Mouse (Mus musculus) heart, postnatal 0 days (tissue): Measurements from ENCODE around the gene Gm26938. TPM values are rescaled to one million over a fixed set of nuclear protein-coding genes. Genes with fewer than 3 reads are reported as not detected.

Source experiments
- ATAC-seq: fragments of 200-750 bp; cut with Nextera tagmentation; 2 replicates; pipeline ENCODE4 v1.8.0; 2017; ENCODE audit warnings: low read depth, moderate number of reproducible peaks, moderate library complexity; ENCODE audit not compliant: insufficient read depth
- DNase-seq: peaks from one replicate; pipeline ENCODE4 v3.0.0-alpha.2; 2016; ENCODE audit warnings: low spot score
- H3K27ac ChIP-seq: fragments of 300-500 bp; sonication (generic); 2 replicates; pipeline ENCODE4 v1.5.1; 2014; ENCODE audit warnings: low read depth, mild to moderate bottlenecking
- H3K27me3 ChIP-seq: fragments of 300-500 bp; sonication (generic); 2 replicates; pipeline ENCODE4 v1.6.1; 2014; ENCODE audit warnings: low read length, mixed read lengths; ENCODE audit not compliant: control insufficient read depth, insufficient read depth
- H3K36me3 ChIP-seq: fragments of 300-500 bp; sonication (generic); replicated peaks from 2 replicates; pipeline ENCODE4 v1.6.1; 2014; ENCODE audit warnings: low read length, mixed read lengths; ENCODE audit not compliant: control insufficient read depth, insufficient read depth
- H3K4me1 ChIP-seq: fragments of 300-500 bp; sonication (generic); 2 replicates; pipeline ENCODE4 v1.6.1; 2014; ENCODE audit warnings: antibody characterized with exemption; ENCODE audit not compliant: control insufficient read depth, insufficient read depth
- H3K4me2 ChIP-seq: fragments of 300-500 bp; sonication (generic); 2 replicates; pipeline ENCODE4 v1.6.1; 2014; ENCODE audit warnings: low read depth, mild to moderate bottlenecking, low read length, moderate library complexity
- H3K4me3 ChIP-seq: fragments of 300-500 bp; sonication (generic); 2 replicates; pipeline ENCODE4 v1.5.1; 2014; ENCODE audit warnings: low read depth, low read length
- H3K9ac ChIP-seq: fragments of 300-500 bp; sonication (generic); replicated peaks from 2 replicates; pipeline ENCODE4 v1.6.1; 2014; ENCODE audit warnings: low read depth, low read length, mixed read lengths
- H3K9me3 ChIP-seq: fragments of 300-500 bp; sonication (generic); replicated peaks from 2 replicates; pipeline ENCODE4 v1.6.1; 2016; ENCODE audit warnings: low read length; ENCODE audit not compliant: control insufficient read depth
- CTCF ChIP-seq: IDR thresholded peaks from 2 replicates; pipeline ENCODE4 v1.5.1; 2016; ENCODE audit warnings: antibody characterized with exemption, control low read depth, low read depth
- EP300 ChIP-seq: IDR thresholded peaks from 2 replicates; pipeline ENCODE4 v1.6.1; 2016; ENCODE audit warnings: antibody characterized with exemption, low read depth
- WGBS: fragments of 180-500 bp; shearing (Covaris S2); extraction: QIAGEN DNeasy Blood & Tissue Kit; methylation state at CpG from one replicate; pipeline ENCODE4 v1.1.7; 2014; 5-methylcytosine and 5-hydroxymethylcytosine counted together
- polyA plus RNA-seq: library from polyadenylated mRNA; unstranded; fragments of >200 nt; fragmentation: Nextera tagmentation; extraction: Ambion mirVana; gene quantifications from 2 replicates; pipeline ENCODE4 v1.2.1, GENCODE M21; 2015
- total RNA-seq: library from RNA; depleted of rRNA; stranded (reverse); fragments of >200 nt; gene quantifications from 2 replicates; pipeline ENCODE4 v1.2.3, GENCODE M21; 2014; ENCODE audit warnings: low replicate concordance

Gm26938 gene
- total and polyA plus RNA-seq, 2 experiments from 2014 or later: not detected

- peak; percentile 83 for DNase-seq
- H3K4me3 ChIP-seq: peak overlapping the region; percentile 87
- TF ChIP-seq EP300 (no peak), CTCF (no peak)
- H3K36me3 ChIP-seq: no peaks in the 10 kb centered on the region; the same call in 1 of the 2 replicates
- H3K9me3 ChIP-seq: no peaks in the 10 kb centered on the region
- H3K27me3 ChIP-seq: no peaks in the 10 kb centered on the region
- 11% methylated on average over 11 of the region's 11 CpGs for WGBS
- peak overlapping the region; percentile 97 for H3K27ac ChIP-seq
- peak overlapping the region; percentile 100 for H3K4me2 ChIP-seq
- peak overlapping the region; percentile 88 for H3K9ac ChIP-seq
- no peak for ATAC-seq
- peaks cover 62% of the 10 kb centered on the region for H3K4me1 ChIP-seq
Observed at GRCm38 (mm10) chr5:139793338-139794089, 32.7 kb downstream of the Gm26938 start.

- WGBS: 3% methylated on average over 3 of the region's 3 CpGs
- no peaks in the 10 kb centered on the region for H3K27me3 ChIP-seq
- ATAC-seq: no peak
Observed at GRCm38 (mm10) chr5:139792966-139793337, 33.3 kb downstream of the Gm26938 start.

GRCm38 (mm10) chr5:139792159-139792775 is 33.9 kb downstream of the Gm26938 start:
- peak overlapping the region; percentile 97 for H3K27ac ChIP-seq
- peak overlapping the region; percentile 87 for H3K4me3 ChIP-seq
- H3K4me1 ChIP-seq: peaks cover 49% of the 10 kb centered on the region
- ATAC-seq (no peak), DNase-seq (no peak)
- no peaks in the 10 kb centered on the region for H3K27me3 ChIP-seq
- no peaks in the 10 kb centered on the region for H3K9me3 ChIP-seq
- TF ChIP-seq EP300 (no peak), CTCF (no peak)
- 2% methylated on average over 11 of the region's 11 CpGs for WGBS
- H3K36me3 ChIP-seq: no peaks in the 10 kb centered on the region; the same call in 1 of the 2 replicates
- peak overlapping the region; percentile 88 for H3K9ac ChIP-seq
- peak overlapping the region; percentile 100 for H3K4me2 ChIP-seq

More at GRCm38 (mm10) chr5:139792966-139793337, 33.3 kb downstream of the Gm26938 start:
- Histone ChIP-seq H3K36me3 (no peaks in the 10 kb centered on the region; the same call in 1 of the 2 replicates), H3K27ac (peak overlapping the region; percentile 97), H3K4me1 (peaks cover 56% of the 10 kb centered on the region), H3K9ac (peak overlapping the region; percentile 88), H3K9me3 (no peaks in the 10 kb centered on the region), H3K4me2 (peak overlapping the region; percentile 100), H3K4me3 (peak overlapping the region; percentile 87)
- no peak for DNase-seq
- TF ChIP-seq CTCF: no peak
- no peak for TF ChIP-seq EP300

GRCm38 (mm10) chr5:139791227-139792158 is 34.7 kb downstream of the Gm26938 start, which contains the start of gene Mafk:
Gene Mafk (plus strand): TSS chr5:139791513.
- under 1% methylated on average over 89 of the region's 92 CpGs for WGBS
- peak; percentile 87 for ATAC-seq
- peak within 1 kb of the TSS; percentile 87 for H3K4me3 ChIP-seq
- TF ChIP-seq CTCF (peak; percentile 18; the same call in 1 of the 2 replicates), EP300 (peak; percentile 50; the same call in 1 of the 2 replicates)
- peak within 1 kb of the TSS; percentile 100 for H3K4me2 ChIP-seq
- no peaks in the 10 kb centered on the region for H3K9me3 ChIP-seq
- H3K9ac ChIP-seq: peak within 1 kb of the TSS; percentile 88
- H3K27ac ChIP-seq: peak within 1 kb of the TSS; percentile 97
- no peaks in the 10 kb centered on the region for H3K27me3 ChIP-seq
- peak; percentile 89 for DNase-seq
- H3K36me3 ChIP-seq: no peaks in the 10 kb centered on the region; the same call in 1 of the 2 replicates
- peaks cover 43% of the 10 kb centered on the region for H3K4me1 ChIP-seq

- no peak for ATAC-seq
- 49% methylated on average over 4 of the region's 4 CpGs for WGBS
- TF ChIP-seq EP300 (no peak), CTCF (no peak; the same call in 1 of the 2 replicates)
Observed at GRCm38 (mm10) chr5:139789466-139789865, 36.7 kb downstream of the Gm26938 start.

More at GRCm38 (mm10) chr5:139789466-139789865, 36.7 kb downstream of the Gm26938 start:
- DNase-seq: no peak
- Histone ChIP-seq H3K4me3 (no peak overlapping the region), H3K27me3 (no peaks in the 10 kb centered on the region), H3K9ac (no peak overlapping the region), H3K36me3 (no peaks in the 10 kb centered on the region), H3K4me1 (peaks cover 23% of the 10 kb centered on the region), H3K9me3 (no peaks in the 10 kb centered on the region), H3K4me2 (no peak overlapping the region), H3K27ac (no peak overlapping the region)
